Mouse (Mus musculus): Measurements from ENCODE around the gene Mgat2.

Mgat2 gene

DNA sequence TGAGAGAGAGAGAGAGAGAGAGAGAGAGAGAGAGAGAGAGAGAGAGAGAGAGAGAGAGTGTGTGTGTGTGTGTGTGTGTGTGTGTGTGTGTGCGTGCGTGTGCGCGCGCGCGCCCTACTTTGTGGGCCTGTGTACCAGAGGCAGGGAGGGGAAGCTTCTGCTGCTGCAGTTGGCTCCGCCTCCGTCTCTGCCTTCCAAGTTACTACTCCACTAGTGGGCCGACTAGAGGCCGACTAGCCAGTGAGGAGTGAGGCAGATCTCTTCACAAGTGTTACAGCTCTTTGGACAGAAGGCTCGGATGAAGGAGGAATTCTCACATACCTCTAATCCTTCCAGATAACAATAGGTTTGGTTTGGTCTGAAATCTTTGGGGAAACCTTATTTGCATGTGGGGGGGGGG lies 4.6 kb upstream of the Mgat2 start:
- DNase-seq = no peak

DNA sequence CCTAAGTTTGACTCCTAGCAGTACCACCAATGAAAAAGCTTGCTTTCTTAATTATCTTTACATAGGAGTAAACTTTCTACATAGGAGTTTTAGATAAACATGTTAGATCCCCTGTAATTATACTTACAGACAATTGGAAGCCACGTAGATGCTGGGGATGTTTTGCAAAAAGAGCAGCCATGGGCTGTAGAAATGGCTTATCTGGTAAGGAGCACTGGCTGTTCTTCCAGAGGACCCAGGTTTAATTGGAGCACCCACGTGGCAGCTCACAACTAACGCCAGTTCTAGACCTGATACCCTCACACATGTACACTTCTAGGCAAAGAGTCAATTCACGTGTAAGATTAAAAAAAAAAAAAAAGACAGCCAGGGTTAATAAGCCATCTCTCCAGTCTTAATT lies 2.2 kb upstream of the Mgat2 start:
- DNase-seq = no peak

DNA sequence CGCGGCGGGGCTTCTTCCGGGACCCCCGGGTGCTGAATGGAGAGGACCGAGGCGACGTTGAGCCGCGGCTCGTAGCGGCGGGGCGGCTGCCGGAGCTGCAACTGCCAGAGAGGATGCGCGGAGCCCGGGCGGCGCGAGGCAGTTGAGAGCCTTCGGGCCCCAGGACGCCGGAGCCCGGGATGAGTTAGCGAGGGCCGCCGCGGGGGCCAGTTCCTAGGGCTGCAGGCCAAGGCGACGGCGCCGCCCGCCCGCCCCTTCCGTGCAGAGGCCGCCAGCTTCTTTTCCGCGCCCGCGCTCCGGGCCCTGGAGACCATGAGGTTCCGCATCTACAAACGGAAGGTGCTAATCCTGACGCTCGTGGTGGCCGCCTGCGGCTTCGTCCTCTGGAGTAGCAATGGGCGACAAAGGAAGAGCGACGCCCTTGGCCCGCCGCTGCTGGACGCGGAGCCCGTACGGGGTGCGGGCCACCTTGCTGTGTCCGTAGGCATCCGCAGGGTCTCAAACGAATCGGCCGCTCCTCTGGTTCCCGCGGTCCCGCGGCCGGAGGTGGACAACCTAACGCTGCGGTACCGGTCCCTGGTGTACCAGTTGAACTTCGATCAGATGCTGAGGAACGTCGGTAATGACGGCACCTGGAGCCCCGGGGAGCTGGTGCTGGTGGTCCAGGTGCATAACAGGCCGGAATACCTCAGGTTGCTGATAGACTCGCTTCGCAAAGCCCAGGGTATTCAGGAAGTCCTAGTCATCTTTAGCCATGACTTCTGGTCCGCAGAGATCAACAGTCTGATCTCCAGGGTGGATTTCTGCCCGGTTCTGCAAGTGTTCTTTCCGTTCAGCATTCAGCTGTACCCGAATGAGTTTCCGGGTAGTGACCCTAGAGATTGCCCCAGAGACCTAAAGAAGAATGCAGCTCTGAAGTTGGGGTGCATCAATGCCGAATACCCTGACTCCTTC lies 662 bp downstream of the Mgat2 start:
- peak in 1 of 2 experiments; percentile 61 for DNase-seq

DNA sequence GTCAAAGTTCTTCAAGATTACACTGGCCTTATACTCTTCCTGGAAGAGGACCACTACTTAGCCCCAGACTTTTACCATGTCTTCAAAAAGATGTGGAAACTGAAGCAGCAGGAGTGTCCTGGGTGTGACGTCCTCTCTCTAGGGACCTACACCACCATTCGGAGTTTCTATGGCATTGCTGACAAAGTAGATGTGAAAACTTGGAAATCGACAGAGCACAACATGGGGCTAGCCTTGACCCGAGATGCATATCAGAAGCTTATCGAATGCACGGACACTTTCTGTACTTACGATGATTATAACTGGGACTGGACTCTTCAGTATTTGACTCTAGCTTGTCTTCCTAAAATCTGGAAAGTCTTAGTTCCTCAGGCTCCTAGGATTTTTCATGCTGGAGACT lies 1.4 kb downstream of the Mgat2 start:
- DNase-seq = no peak

DNA sequence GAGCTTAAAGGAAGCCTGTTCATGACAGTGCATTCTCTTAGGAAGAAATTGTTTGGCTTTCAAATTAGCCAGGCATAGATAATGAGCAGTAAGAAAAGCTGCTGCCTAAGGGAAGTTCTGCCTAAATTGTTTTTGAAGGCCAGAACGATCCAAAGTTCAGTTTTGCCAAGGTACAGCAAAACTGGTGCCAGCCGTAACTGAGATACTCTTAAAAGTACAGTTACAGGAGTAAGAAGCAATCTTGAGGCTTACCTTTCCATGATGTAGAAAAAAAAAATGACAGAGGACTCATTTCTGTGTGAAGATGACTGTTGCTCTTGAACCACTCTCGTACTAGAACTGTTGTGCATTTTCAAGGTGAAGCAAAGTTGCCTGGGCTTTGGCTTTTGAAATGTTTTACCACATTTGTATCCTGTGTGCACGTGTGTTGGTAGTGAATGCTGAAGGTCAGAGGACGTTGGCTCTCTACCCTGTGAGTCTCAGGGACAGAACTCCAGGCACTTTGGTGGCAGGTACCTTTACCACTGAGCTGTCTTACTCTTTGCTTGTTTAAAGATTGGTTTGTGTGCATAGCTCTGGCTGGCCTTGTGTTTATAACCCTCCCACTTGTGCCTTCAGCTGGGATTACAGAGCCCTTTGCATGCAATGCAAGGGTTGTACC lies 3.0 kb downstream of the Mgat2 start:
- DNase-seq = no peak

DNA sequence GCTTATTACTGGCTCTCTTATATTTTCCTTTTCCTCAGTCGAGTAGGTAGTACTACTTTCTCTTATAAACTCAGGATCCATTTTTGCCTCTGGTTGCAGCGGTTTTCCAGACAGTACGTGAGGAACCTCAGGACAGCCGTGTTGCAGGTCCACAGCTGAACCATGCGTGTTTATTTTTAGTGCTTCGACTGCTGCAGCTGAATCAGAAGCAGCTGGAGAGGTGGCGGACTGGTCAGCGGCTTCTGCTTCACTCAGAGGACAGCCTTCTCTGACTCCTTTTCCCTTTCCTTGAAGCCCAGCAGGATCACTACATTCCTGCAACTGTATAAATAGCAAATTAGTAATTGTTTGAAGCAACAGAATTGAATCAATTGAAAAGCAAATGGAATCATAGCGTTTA lies 6.1 kb downstream of the Mgat2 start:
- DNase-seq = no peak

DNA sequence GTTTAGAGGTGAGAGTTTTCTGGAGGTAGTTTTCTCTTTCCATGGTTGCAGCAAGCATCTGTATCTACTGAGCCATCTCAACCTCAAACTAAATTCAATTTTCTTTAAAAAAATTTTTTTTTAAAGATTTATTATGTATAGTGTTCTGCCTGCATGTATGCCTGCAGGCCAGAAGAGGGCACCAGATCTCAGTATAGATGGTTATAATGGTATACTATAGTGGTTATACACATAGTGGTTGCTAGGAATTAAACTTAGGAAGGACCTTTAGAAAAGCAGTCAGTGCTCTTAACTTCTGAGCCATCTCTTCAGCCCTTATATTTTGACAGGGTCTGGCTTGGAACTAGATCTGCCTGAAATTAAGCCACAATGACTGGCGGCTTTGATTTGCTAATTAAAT lies 6.6 kb downstream of the Mgat2 start:
- no peak for DNase-seq

DNA sequence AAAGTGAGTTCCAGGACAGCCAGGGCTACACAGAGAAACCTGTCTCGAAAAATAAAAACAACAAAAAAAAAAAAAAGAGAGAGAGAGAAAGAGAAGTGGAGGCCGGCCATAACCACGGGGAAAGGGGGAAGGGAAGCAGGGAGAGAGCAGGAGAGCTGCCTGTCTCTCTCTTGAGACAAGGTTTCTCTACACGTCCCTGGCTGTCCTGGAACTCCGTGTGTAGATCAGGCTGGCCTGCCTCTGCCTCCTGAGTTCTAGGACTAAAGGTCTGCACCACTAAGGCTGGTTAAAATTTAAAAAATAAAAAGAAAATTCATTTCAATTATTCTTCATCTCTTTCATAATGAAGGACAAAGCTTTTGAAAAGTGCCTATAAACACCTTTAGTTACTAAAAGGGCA lies 7.4 kb downstream of the Mgat2 start:
- no peak for DNase-seq

DNA sequence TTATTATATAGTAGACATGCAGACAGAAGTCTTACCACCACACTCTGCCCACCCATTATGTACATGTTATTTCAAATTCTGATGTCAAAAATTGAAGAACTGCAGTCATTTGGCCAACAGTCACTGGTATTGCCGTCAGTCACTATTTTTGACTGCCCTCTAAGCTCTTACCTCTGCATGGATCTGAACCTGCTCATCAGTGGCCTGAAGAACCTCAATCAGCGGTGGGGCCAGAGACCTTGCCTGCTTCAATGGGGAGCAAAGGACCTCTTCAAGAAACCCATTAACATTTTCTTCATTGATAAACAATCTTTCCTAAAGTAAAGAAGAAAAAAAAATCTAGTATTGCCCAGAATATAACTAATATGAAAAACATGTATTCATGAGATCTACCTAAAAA lies 8.7 kb downstream of the Mgat2 start:
- DNase-seq = no peak

DNA sequence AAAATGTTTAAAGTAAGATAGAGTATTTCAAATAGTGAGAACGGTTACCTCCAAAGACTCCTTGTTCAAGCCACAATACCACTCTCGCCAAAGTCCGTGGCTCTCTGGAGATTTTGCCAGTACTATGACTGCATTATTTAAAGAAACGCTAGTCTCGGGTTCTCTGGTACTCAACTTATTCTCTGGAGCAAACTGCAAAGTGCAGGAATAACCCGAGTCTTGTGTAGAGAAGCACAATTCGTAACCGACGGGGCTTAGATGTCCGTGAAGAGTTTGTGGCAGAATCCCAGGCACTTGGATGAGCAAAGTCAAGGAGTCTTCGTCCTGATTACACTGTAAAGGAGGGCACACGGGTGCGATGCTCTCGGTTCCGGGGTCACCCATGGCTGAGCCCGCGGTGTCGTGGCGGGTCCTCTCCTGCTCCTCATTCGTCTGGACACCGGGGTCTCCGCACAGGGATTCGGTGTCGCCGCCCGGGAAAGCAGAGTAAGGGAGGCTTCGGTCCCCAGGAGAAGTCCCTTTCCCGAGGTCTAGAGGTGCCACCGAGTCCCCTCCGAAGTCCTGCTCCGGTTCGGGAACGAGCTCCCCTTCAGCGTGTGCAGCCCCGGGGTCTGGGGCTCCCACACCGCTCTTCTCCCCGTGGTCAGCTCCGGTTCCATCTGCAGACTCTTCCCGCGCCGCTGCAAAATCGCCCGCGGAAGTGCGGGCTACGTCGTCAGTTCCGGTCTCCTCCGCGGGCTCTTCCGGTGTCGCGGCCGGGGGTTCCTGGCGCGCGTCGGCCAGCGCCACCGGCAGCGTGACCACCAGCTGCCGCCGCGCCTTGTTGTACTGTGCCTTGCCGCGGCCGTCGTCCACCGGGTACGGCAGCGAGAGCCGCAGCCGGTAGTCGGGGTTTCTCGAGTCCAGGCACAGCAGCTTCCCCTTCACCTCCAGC lies 12.8 kb downstream of the Mgat2 start, which contains the start of gene Gm49383:
Gene Gm49383, minus strand, starts transcription at position 661 of the 934 bp plus-strand sequence.
- peak; percentile 70 to 75 for DNase-seq

DNA sequence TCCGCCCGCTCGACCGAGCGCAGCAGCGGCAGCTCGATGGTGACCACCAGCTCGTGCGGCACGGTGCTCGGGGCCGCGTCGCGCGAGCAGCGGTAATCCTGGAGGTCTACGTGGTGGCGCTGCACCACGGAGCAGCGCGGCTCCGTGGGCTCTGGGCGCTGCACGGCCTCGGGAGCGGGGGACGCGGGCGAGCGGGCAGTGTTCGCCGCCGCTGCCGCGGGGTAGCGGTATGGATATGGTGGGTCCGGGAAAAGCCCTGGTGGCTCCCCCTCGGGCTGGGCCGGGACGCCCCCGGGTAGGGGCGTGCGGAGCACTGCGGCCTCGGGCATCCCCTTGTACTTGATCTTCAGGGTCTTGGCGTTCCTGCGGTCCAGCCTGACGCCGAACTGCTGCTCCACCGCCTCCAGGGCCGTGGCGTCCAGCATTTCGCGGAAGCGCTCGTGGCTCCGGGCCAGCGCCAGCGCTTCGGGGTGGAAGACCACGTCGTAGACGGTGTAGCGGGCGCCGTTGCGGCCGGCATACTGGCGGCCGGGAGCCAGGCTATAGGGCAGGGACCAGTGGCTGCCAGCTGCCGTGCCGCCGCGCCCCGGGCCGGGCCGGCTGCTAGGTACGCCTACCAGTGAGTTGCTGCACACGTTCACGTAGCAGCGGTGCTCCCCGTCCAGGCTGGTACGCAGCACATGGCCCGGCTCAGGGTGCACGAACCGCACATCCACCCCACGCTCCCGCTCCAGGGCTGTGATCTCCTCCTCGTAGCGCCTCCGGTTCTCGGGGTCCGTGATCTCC lies 13.6 kb downstream of the Mgat2 start:
- peak; percentile 40 to 55 for DNase-seq

DNA sequence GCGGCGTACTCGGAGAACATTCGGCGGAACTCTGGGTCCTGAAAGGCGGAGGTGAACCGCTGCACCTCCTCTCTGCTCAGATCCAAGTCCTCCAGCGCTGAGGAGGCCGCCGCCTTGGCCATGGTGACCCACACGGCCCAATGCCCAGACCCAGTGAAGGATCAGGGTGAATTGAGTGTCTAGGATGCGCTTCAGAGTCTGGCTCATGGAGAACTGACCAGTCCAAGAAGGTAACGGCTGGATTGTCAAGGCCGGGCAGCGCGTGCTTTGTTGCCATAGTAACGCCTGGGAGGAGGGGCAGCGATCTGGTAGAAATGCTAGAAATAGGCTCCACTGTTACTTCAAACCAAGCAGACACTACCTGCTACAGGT lies 14.2 kb downstream of the Mgat2 start, which contains the start of gene Dnaaf2:
Gene Dnaaf2, minus strand, starts transcription at position 266 of the 372 bp plus-strand sequence.
- peak; percentile 55 to 56 for DNase-seq

DNA sequence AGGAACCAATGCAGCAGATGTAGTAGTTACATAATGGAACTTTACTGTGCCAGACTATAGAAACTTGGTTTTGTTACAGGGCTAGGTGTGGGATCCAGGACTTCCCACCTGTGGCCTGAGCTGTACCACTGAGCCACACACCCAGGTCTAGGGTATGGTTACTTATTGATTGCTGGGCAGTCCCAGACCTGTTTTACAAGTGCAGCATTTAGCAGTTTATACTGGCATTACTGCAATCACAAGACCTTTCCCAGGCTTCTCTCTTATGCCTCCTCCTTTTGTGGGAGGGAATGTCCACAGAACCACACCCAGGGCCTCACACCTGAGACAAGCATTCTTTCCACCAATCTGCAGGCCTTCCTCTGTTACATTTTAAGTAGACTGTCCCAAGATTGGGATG lies 15.0 kb downstream of the Mgat2 start:
- DNase-seq = no peak

DNA sequence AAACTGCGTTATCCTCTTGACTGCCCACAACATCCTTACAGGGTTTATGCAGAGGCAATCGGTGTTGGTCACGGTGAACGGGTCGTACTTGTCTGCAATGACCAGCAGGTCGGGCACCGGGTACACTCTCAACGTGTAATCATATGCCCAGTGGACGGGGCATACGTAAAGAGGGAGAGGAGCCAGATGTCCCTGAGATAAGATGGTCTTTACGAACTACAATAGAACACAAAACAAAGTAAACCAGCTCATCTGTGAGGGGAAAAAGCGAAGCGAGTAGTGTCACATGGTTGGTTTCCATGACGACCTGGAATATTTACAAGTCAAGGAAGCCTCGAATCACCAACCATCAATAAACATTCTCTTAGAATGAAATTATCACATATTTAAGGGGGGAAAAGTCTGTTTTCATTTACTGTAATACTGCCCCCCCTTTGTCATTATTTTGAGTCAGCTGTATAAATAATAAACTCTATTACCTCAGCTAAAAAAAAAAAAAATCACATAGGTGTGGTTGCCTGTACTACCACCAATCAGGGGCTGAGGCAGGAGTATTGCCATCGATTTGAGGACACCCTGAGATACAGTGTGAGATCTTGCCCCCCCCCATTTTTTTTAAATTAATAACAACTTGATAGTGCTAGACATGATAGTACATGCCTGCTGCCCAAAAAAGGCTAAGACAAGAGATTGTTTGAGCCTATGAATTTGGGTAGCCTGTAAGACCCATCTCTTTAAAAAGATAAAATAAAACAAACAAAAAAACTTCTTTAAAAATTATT lies 20.3 kb downstream of the Mgat2 start, which contains the start of gene Gm49384:
Gene Gm49384, minus strand, starts transcription at position 216 of the 782 bp plus-strand sequence.
- DNase-seq = no peak

DNA sequence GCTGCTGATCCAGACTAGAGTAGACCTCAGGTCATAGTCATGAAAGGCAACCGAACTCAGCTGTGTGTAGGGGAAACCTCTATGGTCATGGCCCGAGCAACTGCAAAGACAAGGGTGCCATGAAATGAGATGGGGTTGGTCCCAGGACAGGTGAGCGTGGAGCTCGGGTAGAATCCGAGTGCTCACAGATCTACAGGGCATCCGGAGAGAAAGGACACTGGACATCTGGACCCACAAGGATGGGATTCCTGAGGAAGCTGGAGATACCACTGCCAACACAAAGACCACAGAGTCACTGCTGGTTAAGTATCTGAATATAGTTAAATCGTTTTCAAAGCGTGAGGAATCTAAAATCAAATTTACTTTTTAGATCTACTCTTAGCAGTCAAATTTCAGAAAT lies 23.4 kb downstream of the Mgat2 start:
- DNase-seq = no peak

DNA sequence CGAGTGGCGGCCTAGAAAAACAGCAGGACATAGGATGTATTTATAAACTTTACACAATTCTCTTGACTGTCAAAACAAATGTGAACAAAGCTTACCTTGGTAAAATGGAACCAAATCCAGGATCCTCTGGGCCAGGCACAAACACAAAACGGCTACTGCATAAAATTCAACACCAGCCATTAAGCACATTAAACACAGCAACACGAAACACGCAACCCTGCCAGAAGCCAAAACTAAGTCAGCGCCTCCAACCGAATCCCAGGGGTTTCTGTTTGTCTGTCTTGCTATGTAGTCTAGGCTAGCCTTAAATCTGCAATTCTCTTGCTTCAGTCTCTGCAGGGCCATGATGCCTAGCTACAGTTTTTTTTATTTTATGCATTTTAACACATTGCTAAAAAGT lies 24.0 kb downstream of the Mgat2 start:
- DNase-seq = no peak

DNA sequence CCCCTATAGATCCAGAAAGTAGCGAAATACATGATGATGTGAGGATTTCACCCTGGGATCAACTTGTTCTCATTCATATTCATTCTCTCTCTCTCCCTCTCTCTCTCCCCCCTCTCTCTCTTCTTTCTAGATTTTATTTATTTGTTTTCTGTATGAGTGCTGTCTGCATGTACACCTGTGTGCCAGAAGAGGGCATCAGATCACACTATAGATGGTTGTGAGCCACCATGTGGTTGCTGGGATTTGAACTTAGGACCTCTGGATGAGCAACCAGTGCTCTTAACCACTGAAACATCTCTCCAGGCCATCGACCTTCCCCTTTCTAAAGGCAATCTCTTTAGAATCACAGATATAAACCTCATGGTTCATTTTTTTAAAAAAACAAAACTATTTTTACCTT lies 24.6 kb downstream of the Mgat2 start:
- DNase-seq = no peak

DNA sequence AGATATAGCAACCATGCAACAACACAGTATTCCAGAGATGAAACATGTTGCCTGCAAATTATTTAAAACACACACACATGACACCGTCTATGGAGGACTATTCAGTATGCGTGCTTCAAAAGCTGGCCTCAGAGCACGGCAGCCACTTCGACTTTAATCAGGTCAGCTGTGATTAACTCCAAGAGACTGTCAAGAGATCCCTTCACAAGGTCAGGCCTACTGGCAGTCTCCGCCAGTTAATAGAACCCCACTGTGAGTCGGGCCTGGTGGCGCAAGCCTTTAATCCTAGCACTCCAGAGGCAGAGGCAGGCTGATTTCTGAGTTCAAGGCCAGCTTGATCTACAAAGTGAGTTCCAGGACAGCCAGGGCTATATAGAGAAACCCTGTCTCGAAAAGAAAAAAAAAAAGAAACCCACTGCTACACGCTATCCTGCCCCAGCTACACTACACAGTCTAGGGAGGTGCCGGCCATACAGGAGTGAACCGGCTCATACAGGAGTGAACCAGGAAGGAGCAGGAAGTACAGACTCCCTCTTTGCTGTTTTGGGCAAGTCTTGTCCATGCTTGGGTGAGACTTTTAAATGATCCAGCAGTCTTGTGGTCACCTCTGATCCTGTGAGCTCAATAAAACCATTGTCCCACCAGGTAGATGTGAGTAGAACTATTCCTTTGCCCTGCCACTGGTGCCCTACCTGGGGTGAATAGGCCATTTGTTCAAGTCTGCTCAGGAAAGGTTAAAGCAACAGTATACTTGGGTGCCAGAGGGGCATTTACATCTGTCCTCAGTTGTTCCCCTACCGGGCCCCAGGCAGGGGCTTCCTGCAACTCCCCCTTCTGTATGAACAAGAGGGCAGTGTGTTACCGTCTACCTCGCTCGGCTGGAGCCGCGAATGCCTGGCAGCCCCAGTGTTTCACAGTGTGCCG lies 26.4 kb downstream of the Mgat2 start:
- no peak for DNase-seq

DNA sequence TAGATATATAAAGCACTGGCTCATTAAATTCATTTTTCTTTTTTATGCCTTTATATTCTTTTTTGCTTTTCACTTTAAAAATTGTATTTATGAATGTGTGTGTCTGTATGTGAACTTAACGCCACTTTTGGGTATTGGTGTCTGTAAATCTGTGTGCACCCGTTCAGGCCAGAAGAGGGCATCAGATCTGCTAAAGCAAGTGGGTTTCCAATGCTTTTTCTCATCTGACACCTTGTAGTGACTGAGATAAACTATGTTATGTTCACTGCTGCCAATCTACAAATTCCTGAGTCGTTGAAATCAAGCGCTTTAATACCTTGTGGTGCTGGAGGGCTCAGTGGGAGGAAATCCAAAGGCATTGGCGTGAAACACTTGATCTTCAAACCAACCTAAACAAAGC lies 27.1 kb downstream of the Mgat2 start:
- DNase-seq = no peak

DNA sequence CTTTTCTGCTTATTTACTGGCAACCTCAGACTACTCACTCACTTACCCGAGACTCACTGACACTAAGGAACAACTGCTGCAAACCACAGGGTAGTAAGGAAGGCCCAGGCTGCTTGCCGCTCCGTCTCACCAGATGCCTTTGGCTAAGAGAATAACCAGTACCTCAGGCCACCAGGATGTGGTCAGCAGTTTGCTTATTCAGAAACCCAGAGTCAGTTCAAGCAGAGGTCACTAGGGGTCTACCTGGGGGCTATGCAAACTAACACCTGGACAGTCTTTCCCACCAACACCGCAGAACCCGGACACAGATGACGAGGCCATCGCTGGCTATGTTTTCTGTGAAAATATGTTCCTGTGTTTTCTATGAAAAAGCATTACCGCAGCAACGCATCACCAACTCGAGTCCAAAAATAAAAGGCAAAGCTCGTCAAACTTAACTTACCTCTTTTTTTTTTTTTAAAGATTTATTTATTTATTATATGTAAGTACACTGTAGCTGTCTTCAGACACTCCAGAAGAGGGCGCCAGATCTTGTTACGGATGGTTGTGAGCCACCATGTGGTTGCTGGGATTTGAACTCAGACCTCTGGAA lies 29.3 kb downstream of the Mgat2 start:
- DNase-seq = no peak

Data from cerebellum, postnatal 36 days (tissue).